Mouse (Mus musculus) limb, embryonic 14.5 days (tissue): ENCODE measurements at regions not wholly inside any gene's neighbourhood (a gene's known extent, or its start where the extent isn't known, plus 50 kb on each side); places are given as distances from the start of the nearest gene placed in this dataset.

ENCODE experiments used
- ATAC-seq: fragments of 200-750 bp; cut with Nextera tagmentation; 2 replicates; pipeline ENCODE4 v1.8.0; 2017; ENCODE audit warnings: low read depth, moderate number of reproducible peaks, moderate TSS enrichment; ENCODE audit not compliant: low FRiP score
- DNase-seq: peaks from one replicate; pipeline ENCODE4 v3.0.0-alpha.2; 2015; ENCODE audit warnings: low spot score
- H3K27ac ChIP-seq: fragments of 300-500 bp; sonication (generic); replicated peaks from 2 replicates; pipeline ENCODE4 v1.5.1; 2014; ENCODE audit warnings: low read depth, mild to moderate bottlenecking, low read length, moderate library complexity, mixed read lengths
- H3K27me3 ChIP-seq: fragments of 300-500 bp; sonication (generic); 2 replicates; pipeline ENCODE4 v1.6.1; 2014; ENCODE audit warnings: low read length, mixed read lengths; ENCODE audit not compliant: control insufficient read depth, insufficient read depth
- H3K36me3 ChIP-seq: fragments of 300-500 bp; sonication (generic); 2 replicates; pipeline ENCODE4 v1.6.1; 2014; ENCODE audit warnings: mild to moderate bottlenecking, low read length, moderate library complexity, mixed read lengths; ENCODE audit not compliant: control insufficient read depth, insufficient read depth
- H3K4me1 ChIP-seq: fragments of 300-500 bp; sonication (generic); 2 replicates; pipeline ENCODE4 v1.6.1; 2014; ENCODE audit warnings: antibody characterized with exemption, low read length, mixed read lengths; ENCODE audit not compliant: control insufficient read depth, insufficient read depth
- H3K4me2 ChIP-seq: fragments of 300-500 bp; sonication (generic); replicated peaks from 2 replicates; pipeline ENCODE4 v1.6.1; 2014; ENCODE audit warnings: low read depth, mild to moderate bottlenecking, low read length, moderate library complexity; ENCODE audit not compliant: severe bottlenecking
- H3K4me3 ChIP-seq: fragments of 300-500 bp; sonication (generic); replicated peaks from 2 replicates; pipeline ENCODE4 v1.5.1; 2014; ENCODE audit warnings: low read length
- H3K9ac ChIP-seq: fragments of 300-500 bp; sonication (generic); 2 replicates; pipeline ENCODE4 v1.6.1; 2014; ENCODE audit warnings: mild to moderate bottlenecking, low read depth, low read length, moderate library complexity; ENCODE audit not compliant: severe bottlenecking
- H3K9me3 ChIP-seq: fragments of 300-500 bp; sonication (generic); 2 replicates; pipeline ENCODE4 v1.6.1; 2016; ENCODE audit warnings: low read length; ENCODE audit not compliant: control insufficient read depth
- POLR2A ChIP-seq: fragments of 200-500 bp; IDR thresholded peaks from 2 replicates; pipeline ENCODE4 v1.8.0; 2012; ENCODE audit warnings: inconsistent platforms, mild to moderate bottlenecking, moderate library complexity, borderline replicate concordance; ENCODE audit not compliant: insufficient read depth, insufficient read length; ENCODE audit errors: extremely low read depth
- WGBS: fragments of 180-500 bp; shearing (Covaris S2); extraction: QIAGEN DNeasy Blood & Tissue Kit; methylation state at CpG from one replicate; pipeline ENCODE4 v1.1.7; 2014; 5-methylcytosine and 5-hydroxymethylcytosine counted together

- H3K9ac ChIP-seq: no peak overlapping the region
- WGBS: 58% methylated on average over 1 of the region's 1 CpGs
- no peaks in the 10 kb centered on the region for H3K9me3 ChIP-seq
- TF ChIP-seq POLR2A: no peak
- no peak for ATAC-seq
- H3K4me1 ChIP-seq: no peaks in the 10 kb centered on the region
- no peak for DNase-seq
- H3K27me3 ChIP-seq: no peaks in the 10 kb centered on the region
- H3K4me3 ChIP-seq: no peak overlapping the region
- no peak overlapping the region for H3K27ac ChIP-seq
- no peaks in the 10 kb centered on the region for H3K36me3 ChIP-seq
- no peak overlapping the region for H3K4me2 ChIP-seq
Observed at GRCm38 (mm10) chr4:12837097-12837426, 665.2 kb upstream of the Fam92a start.

- H3K27me3 ChIP-seq: no peaks in the 10 kb centered on the region
Observed at GRCm38 (mm10) chr4:12836326-12837096, 664.7 kb upstream of the Fam92a start.

GRCm38 (mm10) chr4:12826419-12826818, 654.6 kb upstream of the Fam92a start:
- Histone ChIP-seq H3K36me3 (no peaks in the 10 kb centered on the region), H3K4me1 (no peaks in the 10 kb centered on the region), H3K4me2 (no peak overlapping the region), H3K4me3 (no peak overlapping the region), H3K27ac (no peak overlapping the region), H3K27me3 (no peaks in the 10 kb centered on the region), H3K9me3 (no peaks in the 10 kb centered on the region), H3K9ac (no peak overlapping the region)
- ATAC-seq: no peak
- TF ChIP-seq POLR2A: no peak
- 95% methylated on average over 1 of the region's 1 CpGs for WGBS
- no peak for DNase-seq

More at GRCm38 (mm10) chr4:12836326-12837096, 664.7 kb upstream of the Fam92a start:
- no peaks in the 10 kb centered on the region for H3K36me3 ChIP-seq
- no peak for ATAC-seq
- 33% methylated on average over 4 of the region's 4 CpGs for WGBS
- no peak overlapping the region for H3K4me3 ChIP-seq
- no peak for DNase-seq
- no peak overlapping the region for H3K9ac ChIP-seq
- TF ChIP-seq POLR2A: no peak
- H3K9me3 ChIP-seq: no peaks in the 10 kb centered on the region
- H3K27ac ChIP-seq: no peak overlapping the region
- H3K4me2 ChIP-seq: no peak overlapping the region
- no peaks in the 10 kb centered on the region for H3K4me1 ChIP-seq

DNA sequence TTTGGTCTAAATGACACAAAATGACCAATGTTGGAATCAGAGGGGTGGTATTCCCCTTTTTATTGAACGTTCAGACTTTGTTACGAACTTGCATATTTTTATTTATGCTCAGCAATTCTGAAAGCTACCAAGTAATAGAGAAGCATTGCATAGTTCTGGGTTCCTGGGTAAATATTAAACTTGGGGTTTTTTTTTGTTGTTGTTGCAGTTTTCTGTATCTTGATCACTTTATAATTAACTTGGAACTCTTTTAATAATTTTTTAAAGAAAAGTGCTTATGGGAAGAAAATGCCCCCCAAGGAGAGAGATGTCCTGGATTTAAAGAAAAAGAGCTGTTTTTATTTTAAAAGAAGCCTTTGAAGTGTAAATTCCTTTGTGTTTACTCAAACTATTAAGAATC, 642.4 kb upstream of the Fam92a start:
- H3K4me1 ChIP-seq: no peaks in the 10 kb centered on the region
- no peak for TF ChIP-seq POLR2A
- no peak overlapping the region for H3K4me3 ChIP-seq
- DNase-seq (no peak), ATAC-seq (no peak)
- no peak overlapping the region for H3K4me2 ChIP-seq
- WGBS: 83% methylated on average over 2 of the region's 2 CpGs
- H3K36me3 ChIP-seq: no peaks in the 10 kb centered on the region
- no peaks in the 10 kb centered on the region for H3K27me3 ChIP-seq
- no peak overlapping the region for H3K9ac ChIP-seq
- no peak overlapping the region for H3K27ac ChIP-seq
- no peaks in the 10 kb centered on the region for H3K9me3 ChIP-seq

GRCm38 (mm10) chr4:12801186-12801585, 629.4 kb upstream of the Fam92a start:
- no peaks in the 10 kb centered on the region for H3K9me3 ChIP-seq
- no peaks in the 10 kb centered on the region for H3K4me1 ChIP-seq
- TF ChIP-seq POLR2A: no peak
- ATAC-seq (no peak), DNase-seq (no peak)
- H3K9ac ChIP-seq: no peak overlapping the region
- 92% methylated on average over 3 of the region's 3 CpGs for WGBS
- H3K27ac ChIP-seq: no peak overlapping the region
- no peak overlapping the region for H3K4me3 ChIP-seq
- H3K27me3 ChIP-seq: no peaks in the 10 kb centered on the region
- no peak overlapping the region for H3K4me2 ChIP-seq
- H3K36me3 ChIP-seq: no peaks in the 10 kb centered on the region
